Mouse (Mus musculus): ENCODE results near the gene Cox4i2.

Cox4i2 gene

GRCm38 (mm10) chr2:152769677-152770076 is 15.7 kb downstream of the Cox4i2 start:
- DNase-seq (ENCODE audit: low spot score): no peak

- DNase-seq (ENCODE audit: low spot score): peak; percentile 66
These were observed 17.6 kb downstream of the Cox4i2 start for GRCm38 (mm10) chr2:152771571-152771970.

GRCm38 (mm10) chr2:152772231-152772630 is 18.3 kb downstream of the Cox4i2 start:
- DNase-seq (ENCODE audit: low spot score): no peak

- DNase-seq (ENCODE audit: low spot score): no peak
These were observed 21.4 kb downstream of the Cox4i2 start for GRCm38 (mm10) chr2:152775357-152775756.

GRCm38 (mm10) chr2:152776019-152776418 is 22.0 kb downstream of the Cox4i2 start:
- DNase-seq (ENCODE audit: low spot score): no peak

- DNase-seq (ENCODE audit: low spot score): no peak
These were observed 22.5 kb downstream of the Cox4i2 start for GRCm38 (mm10) chr2:152776435-152776834.

GRCm38 (mm10) chr2:152777081-152777480 is 23.1 kb downstream of the Cox4i2 start:
- DNase-seq (ENCODE audit: low spot score): no peak

GRCm38 (mm10) chr2:152780466-152780865 is 26.5 kb downstream of the Cox4i2 start:
- no peak for DNase-seq (ENCODE audit: low spot score)

- DNase-seq (ENCODE audit: low spot score): no peak
These were observed 27.2 kb downstream of the Cox4i2 start for GRCm38 (mm10) chr2:152781031-152781711.

- DNase-seq (ENCODE audit: low spot score): no peak
These were observed 28.7 kb downstream of the Cox4i2 start for GRCm38 (mm10) chr2:152782656-152783055.

- DNase-seq (ENCODE audit: low spot score): no peak
These were observed 29.3 kb downstream of the Cox4i2 start for GRCm38 (mm10) chr2:152783241-152783640.

GRCm38 (mm10) chr2:152784640-152785039 is 30.7 kb downstream of the Cox4i2 start:
- DNase-seq (ENCODE audit: low spot score): no peak

GRCm38 (mm10) chr2:152785446-152786350 is 31.7 kb downstream of the Cox4i2 start:
- peak; percentile 71 for DNase-seq (ENCODE audit: low spot score)

GRCm38 (mm10) chr2:152787136-152787535 is 33.2 kb downstream of the Cox4i2 start:
- no peak for DNase-seq (ENCODE audit: low spot score)

GRCm38 (mm10) chr2:152787543-152787942 is 33.6 kb downstream of the Cox4i2 start:
- no peak for DNase-seq (ENCODE audit: low spot score)

GRCm38 (mm10) chr2:152788892-152789421 is 35.0 kb downstream of the Cox4i2 start:
- DNase-seq (ENCODE audit: low spot score): no peak

- DNase-seq (ENCODE audit: low spot score): no peak
These were observed 35.6 kb downstream of the Cox4i2 start for GRCm38 (mm10) chr2:152789591-152789999.

- no peak for DNase-seq (ENCODE audit: low spot score)
These were observed 38.5 kb downstream of the Cox4i2 start for GRCm38 (mm10) chr2:152792461-152792860.

GRCm38 (mm10) chr2:152793381-152793780 is 39.4 kb downstream of the Cox4i2 start:
- DNase-seq (ENCODE audit: low spot score): no peak

- DNase-seq (ENCODE audit: low spot score): no peak
These were observed 40.4 kb downstream of the Cox4i2 start for GRCm38 (mm10) chr2:152794281-152794827.

GRCm38 (mm10) chr2:152797589-152797988 is 43.6 kb downstream of the Cox4i2 start:
- no peak for DNase-seq (ENCODE audit: low spot score)

- no peak for DNase-seq (ENCODE audit: low spot score)
These were observed 46.2 kb downstream of the Cox4i2 start for GRCm38 (mm10) chr2:152799954-152800761.
